Mouse (Mus musculus): ENCODE results near the gene Mrpl46.

Mrpl46 gene

DNA sequence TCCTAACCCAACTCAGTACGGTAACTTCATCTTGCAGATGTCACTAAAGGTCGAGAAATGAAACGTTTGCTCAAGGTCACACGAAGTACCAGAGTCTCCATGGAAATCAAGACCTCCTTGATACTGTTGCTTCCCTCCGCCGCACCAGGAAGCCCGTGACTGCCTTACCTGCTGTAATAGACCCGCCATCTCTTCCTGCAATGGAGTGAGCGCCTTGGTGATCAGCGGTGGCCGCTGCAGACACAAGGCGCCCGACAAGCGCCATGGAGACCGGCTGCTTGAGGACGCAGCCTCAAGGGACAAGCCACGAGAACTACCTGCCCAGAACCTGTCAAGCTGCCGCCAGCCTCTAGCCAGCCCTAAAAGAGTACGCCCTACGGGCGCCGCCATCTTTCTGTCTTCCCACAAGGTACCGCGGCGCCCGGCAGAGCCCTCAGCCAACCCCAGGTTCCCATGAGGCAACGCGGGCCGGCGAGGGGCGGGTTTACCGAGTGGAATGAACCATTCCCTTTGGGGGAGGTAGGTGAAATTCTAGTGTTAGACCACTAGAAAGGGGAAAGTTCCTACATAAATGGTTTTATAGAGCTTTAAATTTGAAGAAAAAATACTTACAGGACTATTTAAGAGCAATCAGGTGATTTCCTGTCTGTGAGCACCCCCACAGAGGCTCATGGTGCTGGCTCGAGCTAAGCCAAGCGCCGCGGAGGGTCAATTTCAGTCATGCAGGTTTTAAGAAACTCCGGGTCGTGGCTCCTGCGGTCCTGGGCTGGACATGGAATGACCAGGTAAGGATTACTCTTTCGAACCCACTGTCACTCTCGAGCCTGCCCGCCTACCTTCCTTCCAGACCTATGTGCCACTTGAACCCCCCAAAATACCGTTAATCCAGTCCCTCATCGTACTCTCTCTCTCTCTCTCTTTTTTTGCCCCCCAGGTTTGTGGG, at the start of gene Mrpl46, which contains the start of gene Mrps11:
Mrpl46 (minus strand) TSS at position 893 of the 943 bp plus-strand sequence.
Mrps11 (plus strand) TSS at position 481 of the 943 bp plus-strand sequence.
- peak; percentile 84 for DNase-seq

GRCm38 (mm10) chr7:78827749-78828362, 44.5 kb upstream of the Mrpl46 start:
- no peak for DNase-seq

DNA sequence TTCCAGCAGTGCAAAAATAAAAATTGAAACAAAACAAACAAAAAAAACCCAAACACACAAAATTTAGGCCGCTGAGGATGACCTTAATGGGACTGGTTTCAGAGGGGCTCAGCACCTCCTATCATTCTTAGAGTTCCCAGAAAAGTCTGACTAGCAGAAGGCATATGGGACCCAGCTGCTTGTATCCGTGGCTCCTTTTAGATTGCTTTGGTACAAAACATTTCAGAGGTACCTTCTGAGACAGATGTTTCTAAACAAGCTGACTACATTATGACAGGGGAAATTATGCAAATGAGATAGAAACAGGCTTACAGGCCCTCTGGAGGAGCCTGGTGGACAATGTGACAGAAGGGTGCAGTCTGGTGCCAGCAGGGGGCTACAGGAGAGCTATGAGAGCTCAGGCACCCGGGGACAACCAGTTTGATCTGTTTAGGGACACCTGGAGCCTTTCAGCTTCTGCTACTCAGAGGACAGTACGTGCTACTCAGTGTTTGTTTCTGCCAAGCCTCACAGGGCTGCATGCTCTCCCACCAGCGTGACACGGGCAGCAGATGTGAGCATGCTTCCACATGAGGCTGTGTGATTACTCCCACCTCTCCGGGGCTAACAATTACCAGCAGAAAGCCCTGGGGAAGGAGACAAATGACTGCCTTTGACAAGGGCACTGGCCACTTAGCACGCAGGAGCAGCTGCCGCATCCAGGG, 43.5 kb upstream of the Mrpl46 start:
- DNase-seq, result no peak

DNA sequence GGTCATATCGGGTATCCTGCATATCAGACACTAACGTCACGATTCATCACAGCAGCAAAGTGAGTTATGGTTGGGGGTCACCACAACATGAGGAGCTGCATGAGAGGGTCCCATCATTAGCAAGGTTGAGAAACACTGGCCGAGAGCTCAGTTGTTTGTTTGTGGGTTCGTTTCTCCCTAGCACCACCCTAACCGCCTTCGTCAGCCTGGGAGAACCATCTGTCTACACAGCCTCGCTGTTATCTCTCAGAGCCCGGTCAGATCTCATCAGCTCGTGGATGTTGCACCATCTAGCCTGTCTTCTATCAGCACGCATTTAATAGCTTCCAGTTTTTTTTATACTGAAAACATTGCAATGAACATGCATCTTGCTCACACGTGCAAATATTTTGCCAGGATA, 35.0 kb upstream of the Mrpl46 start:
- no peak for DNase-seq

DNA sequence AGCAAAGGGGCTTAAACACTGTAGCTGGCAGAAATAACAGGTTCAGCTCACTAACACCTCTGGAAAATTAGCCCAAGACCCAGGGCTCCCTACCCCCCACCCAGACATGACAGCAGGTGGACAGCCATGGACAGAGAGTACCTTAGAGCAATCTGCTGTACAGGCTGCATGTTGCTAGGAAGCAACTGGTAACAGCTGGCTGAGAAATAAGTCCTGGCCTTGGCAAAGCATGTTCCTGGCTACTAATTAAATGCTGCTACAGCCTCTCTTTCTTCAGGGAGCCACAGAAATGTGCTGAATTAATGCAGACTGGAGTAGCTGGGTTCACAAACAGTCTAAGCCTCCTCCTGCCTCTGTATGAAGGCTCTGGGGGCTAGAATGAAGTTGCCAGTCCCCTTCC, 31.4 kb upstream of the Mrpl46 start:
- DNase-seq, result no peak

GRCm38 (mm10) chr7:78813791-78814190, 30.5 kb upstream of the Mrpl46 start:
- DNase-seq, result peak; percentile 68

DNA sequence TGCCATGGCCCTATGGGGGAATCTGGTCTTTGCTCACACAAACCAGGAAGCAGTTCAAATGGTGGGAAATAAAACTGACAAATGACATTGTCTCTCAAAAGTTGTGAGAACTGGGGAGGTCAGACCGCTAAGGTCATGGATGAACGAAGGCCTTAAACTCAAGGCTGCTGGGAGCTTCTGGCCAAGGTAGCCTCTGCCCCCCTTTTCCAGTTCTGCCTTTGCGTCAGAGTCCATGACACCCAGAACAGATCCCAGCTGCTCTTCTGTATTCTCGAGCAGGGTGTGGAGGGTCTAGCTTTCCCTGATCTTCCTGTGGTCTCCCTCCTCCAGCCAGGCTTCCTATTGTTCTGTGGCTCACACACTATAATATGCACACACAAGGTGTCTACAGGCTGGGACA, 23.9 kb upstream of the Mrpl46 start:
- no peak for DNase-seq

DNA sequence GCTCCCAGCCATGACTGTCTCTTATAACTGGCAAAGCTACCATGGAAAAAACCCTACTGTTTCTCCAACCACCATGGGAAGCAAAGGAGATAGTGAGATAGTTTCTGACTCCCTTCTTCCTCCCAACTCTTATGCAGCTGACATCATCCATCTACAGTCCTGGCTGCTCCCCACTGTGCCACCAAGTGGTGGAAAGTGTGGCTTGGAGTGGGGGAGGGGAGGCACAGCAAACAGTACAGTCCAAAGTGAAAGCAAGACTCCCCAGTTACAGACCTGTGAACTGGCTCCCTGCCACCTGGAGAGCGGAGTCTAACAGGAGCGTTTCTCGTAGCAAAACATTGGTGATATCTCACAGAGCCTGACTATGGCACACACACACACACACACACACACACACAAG, 20.5 kb upstream of the Mrpl46 start:
- DNase-seq, result no peak

DNA sequence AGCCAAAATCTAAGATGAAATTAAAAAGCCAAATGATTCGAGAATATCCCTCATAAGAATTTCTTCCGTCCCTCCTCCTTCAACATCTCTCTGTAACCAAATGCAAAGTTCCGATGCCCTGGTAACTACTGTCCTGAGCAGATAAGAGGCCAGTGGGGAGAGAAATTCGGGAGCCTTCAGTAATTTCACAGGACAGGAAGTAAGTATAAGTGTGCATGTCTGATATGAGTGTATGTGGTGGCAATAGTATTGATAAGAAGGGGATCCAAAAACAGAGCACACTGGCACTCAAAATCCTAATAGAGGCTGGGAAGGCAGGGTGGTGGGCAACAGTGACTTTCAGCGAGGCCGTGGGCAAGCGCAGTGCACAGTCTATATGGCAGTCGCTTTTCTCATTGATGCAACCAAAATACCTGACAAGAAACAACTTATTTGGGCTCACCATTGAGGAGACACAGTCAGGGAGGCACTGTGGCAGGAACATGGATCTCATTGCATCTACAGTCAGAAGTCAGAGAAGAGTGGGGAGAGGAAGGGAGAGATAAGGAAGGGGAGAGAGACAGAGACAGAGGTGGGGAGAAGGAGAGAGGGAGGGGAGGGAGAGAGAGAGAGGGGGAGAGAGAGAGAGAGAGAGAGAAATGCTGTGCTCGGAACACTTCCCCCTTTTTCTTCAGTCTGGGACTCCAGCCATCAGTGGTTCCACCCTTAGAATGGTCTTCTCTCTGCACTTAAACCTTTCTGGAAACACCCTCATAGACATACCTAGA, 16.6 kb upstream of the Mrpl46 start:
- DNase-seq, result no peak

GRCm38 (mm10) chr7:78797843-78798455, 14.6 kb upstream of the Mrpl46 start:
- DNase-seq, result no peak

- DNase-seq, result no peak
These were observed 13.3 kb upstream of the Mrpl46 start for GRCm38 (mm10) chr7:78796624-78797023.

DNA sequence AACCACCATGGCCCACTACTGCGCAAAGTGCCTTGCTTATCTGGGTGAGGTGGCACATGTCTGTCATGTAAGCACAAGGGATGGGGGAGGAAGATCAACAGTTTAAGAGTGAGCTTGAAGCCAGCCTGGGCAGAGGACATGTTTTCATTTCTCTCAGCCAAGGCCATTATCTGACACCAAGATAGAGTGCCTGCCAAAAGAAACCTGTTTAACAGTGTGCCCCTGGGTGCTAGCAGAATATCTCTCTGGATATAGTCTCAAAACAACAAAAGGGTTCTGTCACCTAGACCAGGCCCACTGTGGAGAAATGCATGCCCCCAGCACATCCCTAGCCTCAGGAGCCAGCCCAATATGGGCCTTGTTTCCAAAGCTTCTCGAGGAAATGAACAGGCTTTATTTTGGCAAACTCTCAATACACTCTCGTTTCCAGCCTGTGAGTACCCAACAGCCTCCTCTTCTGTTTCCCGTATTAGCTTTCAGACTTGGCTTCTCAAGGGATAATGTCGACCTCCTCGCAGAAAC, 11.3 kb upstream of the Mrpl46 start:
- DNase-seq, result no peak

DNA sequence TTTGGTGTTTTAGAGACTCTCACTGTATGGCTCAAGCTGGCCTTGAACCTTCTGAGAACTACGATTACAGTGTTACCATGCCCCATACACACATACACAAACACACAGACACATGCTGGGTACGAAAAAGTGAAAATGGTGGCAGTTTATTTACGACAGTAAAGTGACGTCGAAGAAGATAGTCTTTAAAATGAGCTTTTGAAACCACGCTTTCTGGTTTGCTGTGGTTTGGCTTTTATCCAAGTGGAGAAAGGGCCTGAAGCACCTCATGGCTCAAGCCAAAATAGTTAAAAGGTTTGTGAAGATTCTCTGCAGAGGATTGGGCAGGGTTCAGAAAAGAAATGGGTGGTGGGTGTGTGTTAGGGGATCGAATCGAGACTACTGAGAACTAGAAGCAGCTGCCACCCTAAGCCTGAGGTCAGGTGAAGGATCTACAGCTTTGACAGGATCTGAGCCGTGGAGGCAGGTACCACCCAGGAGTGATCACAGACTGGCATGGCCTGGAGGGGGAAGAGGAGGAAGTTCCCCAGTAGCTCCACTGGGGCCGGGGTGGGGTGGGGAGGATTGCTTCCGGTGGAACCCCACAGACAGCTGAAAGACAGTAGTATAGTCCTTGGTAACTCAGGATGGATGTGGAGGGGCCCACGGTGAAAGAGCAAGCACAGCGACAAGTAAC, 10.7 kb upstream of the Mrpl46 start:
- no peak for DNase-seq

GRCm38 (mm10) chr7:78791359-78792222, 8.3 kb upstream of the Mrpl46 start:
- DNase-seq, result peak; percentile 40

- DNase-seq, result no peak
These were observed 4.6 kb upstream of the Mrpl46 start for GRCm38 (mm10) chr7:78787793-78788380.

GRCm38 (mm10) chr7:78785906-78786305, 2.6 kb upstream of the Mrpl46 start:
- no peak for DNase-seq

GRCm38 (mm10) chr7:78778741-78779140, 4.6 kb downstream of the Mrpl46 start:
- DNase-seq, result no peak

DNA sequence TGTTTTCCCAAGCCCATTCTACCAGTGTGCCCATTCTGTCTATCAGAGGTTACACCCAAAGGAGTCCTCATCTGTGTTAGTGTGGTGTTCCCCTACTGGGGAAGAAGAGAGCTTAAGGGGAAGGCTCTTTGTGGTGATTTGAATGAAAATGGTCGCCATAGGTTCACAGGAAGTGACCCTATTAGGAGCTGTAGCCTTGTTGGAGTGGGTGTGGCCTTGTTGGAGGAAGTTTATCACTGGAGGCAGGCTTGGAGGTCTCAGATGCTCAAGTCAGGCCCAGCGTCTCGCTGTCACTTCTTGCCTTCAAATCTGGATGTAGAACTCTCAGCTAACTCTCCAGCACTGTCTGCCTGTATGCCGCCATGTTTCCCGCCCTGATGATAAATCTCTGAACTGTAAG, 12.4 kb downstream of the Mrpl46 start:
- DNase-seq, result no peak

- DNase-seq, result no peak
These were observed 14.2 kb downstream of the Mrpl46 start for GRCm38 (mm10) chr7:78769075-78769652.
